Mouse (Mus musculus): ENCODE data around the gene Pex10. TPM values are rescaled to one million over a fixed set of nuclear protein-coding genes. Genes with fewer than 3 reads are reported as not detected.

Gene Pex10
- polyA plus RNA-seq, 1 experiment: 19.2 TPM

DNA sequence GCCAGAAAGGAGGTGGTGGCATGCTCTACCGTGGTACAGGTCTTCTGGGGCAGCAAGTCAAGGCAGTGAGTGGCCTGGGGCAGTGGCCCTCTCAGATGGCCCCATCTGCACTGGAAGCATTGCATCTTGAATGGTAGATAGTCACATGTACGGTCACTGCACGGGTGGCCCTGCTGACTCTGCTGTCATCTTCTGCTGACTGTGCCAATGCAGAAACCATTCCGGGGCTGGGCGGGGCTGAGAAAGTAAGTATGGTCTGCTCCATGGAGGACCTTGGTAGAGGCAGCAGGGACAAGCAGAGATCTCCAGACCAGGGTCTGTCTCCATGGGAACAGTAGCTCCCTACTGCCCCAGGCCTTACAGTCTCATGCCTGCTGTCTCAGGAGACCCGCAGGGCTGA is 54.4 kb downstream of the Pex10 start:
- no peak for DNase-seq (ENCODE audit: low read depth)
- no peak for TF ChIP-seq CTCF (IDR thresholded peaks at IDR 0.05; ENCODE audit: borderline replicate concordance, extremely low read depth, insufficient read depth, insufficient read length)
- TF ChIP-seq POLR2A (IDR thresholded peaks at IDR 0.05; ENCODE audit: borderline replicate concordance, extremely low read depth, insufficient read depth, insufficient read length, poor library complexity, severe bottlenecking): no peak

Other genes starting within 250 kb of the Pex10 start
- gene Ttc34, start 229.6 kb upstream of the Pex10 start, polyA plus RNA-seq (2012; rRNA removed): 0.50 and 1.00 TPM in 2 replicates
- 0.29 and 0.30 TPM in 2 replicates for gene Mmel1, start 197.4 kb upstream of the Pex10 start, polyA plus RNA-seq (2012; rRNA removed)
- 28.9 and 30.7 TPM in 2 replicates for gene Fam213b, start 167.9 kb upstream of the Pex10 start, polyA plus RNA-seq (2012; rRNA removed)
- gene Tnfrsf14, start 138.5 kb upstream of the Pex10 start, polyA plus RNA-seq (2012; rRNA removed): 0.79 and 1.8 TPM in 2 replicates
- 76.0 and 114 TPM in 2 replicates for gene Hes5, start 106.1 kb upstream of the Pex10 start, polyA plus RNA-seq (2012; rRNA removed)
- 68.0 and 95.5 TPM in 2 replicates for gene Pank4, start 102.9 kb upstream of the Pex10 start, polyA plus RNA-seq (2012; rRNA removed)
- gene Plch2, start 10.2 kb upstream of the Pex10 start, polyA plus RNA-seq (2012; rRNA removed): 33.7 and 37.6 TPM in 2 replicates
- gene Rer1, start 19.4 kb downstream of the Pex10 start, polyA plus RNA-seq (2012; rRNA removed): 84.0 and 95.7 TPM in 2 replicates
- gene Morn1, start 19.6 kb downstream of the Pex10 start, polyA plus RNA-seq (2012; rRNA removed): 8.0 and 12.6 TPM in 2 replicates
- gene Ski, start 155.6 kb downstream of the Pex10 start, polyA plus RNA-seq (2012; rRNA removed): 38.6 and 55.2 TPM in 2 replicates
- gene Faap20, start 182.8 kb downstream of the Pex10 start, polyA plus RNA-seq (2012; rRNA removed): 71.9 and 96.0 TPM in 2 replicates